Mouse (Mus musculus) heart, embryonic 11.5 days (tissue): ENCODE measurements at regions not wholly inside any gene's neighbourhood (a gene's known extent, or its start where the extent isn't known, plus 50 kb on each side); places are given as distances from the start of the nearest gene placed in this dataset.
A peak's percentile ranks its signal among the peaks of the same experiment; 100 is the strongest.

Experiments used
- ATAC-seq: fragments of 200-750 bp; cut with Nextera tagmentation; replicated peaks from 2 replicates; pipeline ENCODE4 v1.8.0; 2017; ENCODE audit warnings: moderate library complexity; ENCODE audit not compliant: insufficient number of reproducible peaks, low FRiP score, low TSS enrichment
- H3K27ac ChIP-seq: fragments of 300-500 bp; sonication (generic); 2 replicates; pipeline ENCODE4 v1.5.1; 2014; ENCODE audit warnings: mild to moderate bottlenecking, low read depth, low read length
- H3K27me3 ChIP-seq: fragments of 300-500 bp; sonication (generic); 2 replicates; pipeline ENCODE4 v1.6.1; 2014; ENCODE audit warnings: mild to moderate bottlenecking, low read length, mixed read lengths; ENCODE audit not compliant: control insufficient read depth, insufficient read depth
- H3K36me3 ChIP-seq: fragments of 300-500 bp; sonication (generic); 2 replicates; pipeline ENCODE4 v1.6.1; 2014; ENCODE audit warnings: mild to moderate bottlenecking, low read length, moderate library complexity, mixed read lengths; ENCODE audit not compliant: control insufficient read depth, insufficient read depth
- H3K4me1 ChIP-seq: fragments of 300-500 bp; sonication (generic); 2 replicates; pipeline ENCODE4 v1.6.1; 2014; ENCODE audit warnings: low read length; ENCODE audit not compliant: control insufficient read depth, insufficient read depth
- H3K4me2 ChIP-seq: fragments of 300-500 bp; sonication (generic); 2 replicates; pipeline ENCODE4 v1.6.1; 2014; ENCODE audit warnings: mild to moderate bottlenecking, moderate library complexity
- H3K4me3 ChIP-seq: fragments of 300-500 bp; sonication (generic); 2 replicates; pipeline ENCODE4 v1.5.1; 2014; ENCODE audit warnings: low read depth, low read length
- H3K9ac ChIP-seq: fragments of 300-500 bp; sonication (generic); 2 replicates; pipeline ENCODE4 v1.6.1; 2014; ENCODE audit warnings: mild to moderate bottlenecking, low read depth, low read length, moderate library complexity
- H3K9me3 ChIP-seq: fragments of 300-500 bp; sonication (generic); replicated peaks from 2 replicates; pipeline ENCODE4 v1.6.1; 2016; ENCODE audit warnings: low read length; ENCODE audit not compliant: control insufficient read depth
- WGBS: fragments of 180-500 bp; shearing (Covaris S2); extraction: QIAGEN DNeasy Blood & Tissue Kit; methylation state at CpG from one replicate; pipeline ENCODE4 v1.1.7; 2014; ENCODE audit not compliant: insufficient replicate concordance; 5-methylcytosine and 5-hydroxymethylcytosine counted together

DNA sequence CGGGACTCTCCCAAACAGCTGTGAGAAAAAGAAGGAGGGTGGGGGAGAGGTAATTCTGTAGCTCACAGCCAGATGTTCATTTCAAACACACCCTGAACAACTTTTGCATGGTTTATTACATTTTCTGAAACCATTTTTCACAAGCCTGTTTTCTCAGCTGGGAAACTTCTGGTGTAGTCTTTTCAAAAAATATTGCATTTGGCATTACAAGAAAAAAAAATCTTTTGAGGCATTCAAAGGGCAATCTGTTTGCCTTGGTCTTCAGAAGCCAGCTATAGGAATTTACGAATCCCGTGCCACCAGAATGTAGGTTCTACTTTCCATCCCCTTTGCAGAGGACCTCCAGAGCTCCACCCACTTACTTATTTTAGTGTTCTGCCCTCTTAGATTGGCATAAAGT, 681.7 kb downstream of the Gm826 start:
- no peaks in the 10 kb centered on the region for H3K36me3 ChIP-seq
- no peak overlapping the region for H3K27ac ChIP-seq
- no peaks in the 10 kb centered on the region for H3K27me3 ChIP-seq
- H3K4me2 ChIP-seq, result no peak overlapping the region
- H3K9me3 ChIP-seq, result no peaks in the 10 kb centered on the region
- no peaks in the 10 kb centered on the region for H3K4me1 ChIP-seq
- no peak for ATAC-seq
- no peak overlapping the region for H3K4me3 ChIP-seq
- no peak overlapping the region for H3K9ac ChIP-seq
- WGBS, result 78% methylated on average over 3 of the region's 3 CpGs

DNA sequence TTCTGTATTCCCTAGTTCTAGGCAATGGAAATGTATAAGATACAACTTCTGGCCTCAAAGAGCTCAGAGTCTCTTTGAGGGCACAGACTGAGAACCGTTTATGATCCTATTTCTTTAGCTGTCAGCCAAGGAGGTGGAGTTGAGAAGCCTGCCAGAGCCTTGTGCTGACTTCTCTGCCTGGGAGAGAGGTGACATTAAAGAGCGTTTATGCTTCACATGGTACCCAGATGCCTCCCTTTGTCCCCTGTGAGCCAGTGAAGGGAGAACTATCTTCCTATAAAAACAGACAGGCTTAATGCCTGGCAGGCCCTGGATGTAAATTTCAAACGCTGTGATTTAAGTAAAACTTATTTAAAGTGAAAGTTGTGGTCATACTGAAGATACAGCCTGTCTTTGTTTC, 657.1 kb downstream of the Gm826 start:
- no peak for ATAC-seq
- H3K27me3 ChIP-seq, result no peaks in the 10 kb centered on the region
- no peak overlapping the region for H3K4me3 ChIP-seq
- no peak overlapping the region for H3K9ac ChIP-seq
- no peak overlapping the region for H3K4me2 ChIP-seq
- H3K4me1 ChIP-seq, result no peaks in the 10 kb centered on the region
- WGBS, result 31% methylated on average over 3 of the region's 3 CpGs
- H3K9me3 ChIP-seq, result no peaks in the 10 kb centered on the region
- no peak overlapping the region for H3K27ac ChIP-seq
- no peaks in the 10 kb centered on the region for H3K36me3 ChIP-seq

GRCm38 (mm10) chr2:159680641-159681040, 653.3 kb downstream of the Gm826 start:
- no peak for ATAC-seq
- no peak overlapping the region for H3K9ac ChIP-seq
- H3K4me1 ChIP-seq, result no peaks in the 10 kb centered on the region
- H3K9me3 ChIP-seq, result no peaks in the 10 kb centered on the region
- H3K4me3 ChIP-seq, result no peak overlapping the region
- H3K4me2 ChIP-seq, result no peak overlapping the region
- no peak overlapping the region for H3K27ac ChIP-seq
- whole genome bisulfite sequencing, result 85% methylated on average over 1 of the region's 1 CpGs
- no peaks in the 10 kb centered on the region for H3K36me3 ChIP-seq
- H3K27me3 ChIP-seq, result no peaks in the 10 kb centered on the region

DNA sequence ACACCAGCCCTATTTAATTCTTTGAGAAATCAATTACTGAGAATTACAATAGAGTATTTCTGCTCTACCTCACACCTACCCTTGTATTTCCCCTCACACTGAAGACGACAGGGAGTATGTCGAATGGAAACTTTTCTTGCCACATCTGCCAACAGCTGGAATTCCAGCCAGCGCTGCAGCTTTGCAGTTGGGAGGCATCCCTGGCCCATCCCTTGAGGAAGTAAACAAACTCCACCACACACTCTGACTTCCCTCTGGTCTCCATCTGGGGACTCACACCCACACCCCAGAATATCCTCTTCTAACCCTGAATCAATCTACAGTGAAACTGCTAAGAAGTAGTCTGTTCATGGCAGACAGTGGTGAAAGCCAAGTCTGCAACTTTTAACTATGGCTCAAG, 630.9 kb downstream of the Gm826 start:
- H3K4me1 ChIP-seq, result no peaks in the 10 kb centered on the region
- peaks cover 4% of the 10 kb centered on the region; the same call in 1 of the 2 replicates for H3K9me3 ChIP-seq
- no peak for ATAC-seq

DNA sequence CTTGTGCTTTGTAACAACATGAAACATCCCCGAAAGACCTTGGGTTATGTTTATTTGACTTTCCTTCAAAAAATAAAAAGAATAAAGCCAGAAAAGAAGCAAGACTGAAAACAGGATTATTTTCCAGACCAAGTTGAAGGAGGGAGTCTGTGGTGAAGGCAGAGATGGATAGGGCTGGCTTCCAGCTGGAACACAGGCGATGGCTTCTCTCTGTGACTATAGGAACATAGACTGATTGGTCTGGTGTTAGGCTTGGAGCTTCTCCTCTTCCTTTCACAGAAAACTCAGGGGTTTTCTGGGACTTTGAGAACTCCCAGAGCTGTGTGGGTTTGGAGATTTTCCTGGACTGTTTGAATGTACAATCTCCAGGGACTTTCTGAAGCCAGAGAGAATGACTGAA, 625.8 kb downstream of the Gm826 start:
- H3K9ac ChIP-seq, result no peak overlapping the region
- H3K4me3 ChIP-seq, result no peak overlapping the region
- no peaks in the 10 kb centered on the region for H3K4me1 ChIP-seq
- no peak overlapping the region for H3K27ac ChIP-seq
- no peak for ATAC-seq
- WGBS, result 73% methylated on average over 2 of the region's 2 CpGs
- H3K9me3 ChIP-seq, result no peaks in the 10 kb centered on the region
- H3K27me3 ChIP-seq, result no peaks in the 10 kb centered on the region
- no peaks in the 10 kb centered on the region for H3K36me3 ChIP-seq
- no peak overlapping the region for H3K4me2 ChIP-seq

More for the DNA sequence above, 630.9 kb downstream of the Gm826 start:
- Histone ChIP-seq H3K4me2 (no peak overlapping the region), H3K27me3 (no peaks in the 10 kb centered on the region), H3K36me3 (no peaks in the 10 kb centered on the region), H3K9ac (no peak overlapping the region), H3K27ac (no peak overlapping the region), H3K4me3 (no peak overlapping the region)
- WGBS, result 61% methylated on average over 3 of the region's 3 CpGs

DNA sequence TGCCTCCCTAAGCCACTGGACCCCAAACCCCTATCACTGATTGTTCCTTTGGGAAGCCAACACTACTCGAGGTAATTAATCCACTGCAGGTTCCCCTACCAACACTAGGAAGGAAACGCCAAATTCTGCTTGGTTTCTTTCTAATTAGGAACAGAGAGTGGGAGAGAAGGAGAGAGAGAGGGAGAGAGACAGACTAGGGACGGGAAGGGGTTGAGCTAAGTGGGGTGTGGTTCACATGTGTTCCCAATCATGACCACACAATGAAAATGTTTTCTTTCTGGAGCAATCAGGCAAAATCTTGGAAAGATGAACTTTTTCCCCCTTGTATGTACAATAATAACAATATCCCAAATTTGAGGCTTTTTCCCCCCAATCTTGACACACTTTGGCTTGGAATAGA, 619.3 kb downstream of the Gm826 start:
- Histone ChIP-seq H3K9me3 (no peaks in the 10 kb centered on the region), H3K4me3 (no peak overlapping the region), H3K4me1 (no peaks in the 10 kb centered on the region), H3K36me3 (no peaks in the 10 kb centered on the region), H3K27me3 (no peaks in the 10 kb centered on the region), H3K27ac (no peak overlapping the region), H3K9ac (no peak overlapping the region), H3K4me2 (no peak overlapping the region)
- no peak for ATAC-seq
- WGBS, result 57% methylated on average over 3 of the region's 3 CpGs

- no peak overlapping the region for H3K4me2 ChIP-seq
- H3K36me3 ChIP-seq, result no peaks in the 10 kb centered on the region
- no peak overlapping the region for H3K27ac ChIP-seq
- no peak overlapping the region for H3K9ac ChIP-seq
- H3K27me3 ChIP-seq, result no peaks in the 10 kb centered on the region
- no peak for ATAC-seq
- no peaks in the 10 kb centered on the region for H3K9me3 ChIP-seq
- 63% methylated on average over 2 of the region's 2 CpGs for WGBS
- H3K4me3 ChIP-seq, result no peak overlapping the region
- H3K4me1 ChIP-seq, result no peaks in the 10 kb centered on the region
These were observed 615.2 kb downstream of the Gm826 start for GRCm38 (mm10) chr2:159718738-159719137.

DNA sequence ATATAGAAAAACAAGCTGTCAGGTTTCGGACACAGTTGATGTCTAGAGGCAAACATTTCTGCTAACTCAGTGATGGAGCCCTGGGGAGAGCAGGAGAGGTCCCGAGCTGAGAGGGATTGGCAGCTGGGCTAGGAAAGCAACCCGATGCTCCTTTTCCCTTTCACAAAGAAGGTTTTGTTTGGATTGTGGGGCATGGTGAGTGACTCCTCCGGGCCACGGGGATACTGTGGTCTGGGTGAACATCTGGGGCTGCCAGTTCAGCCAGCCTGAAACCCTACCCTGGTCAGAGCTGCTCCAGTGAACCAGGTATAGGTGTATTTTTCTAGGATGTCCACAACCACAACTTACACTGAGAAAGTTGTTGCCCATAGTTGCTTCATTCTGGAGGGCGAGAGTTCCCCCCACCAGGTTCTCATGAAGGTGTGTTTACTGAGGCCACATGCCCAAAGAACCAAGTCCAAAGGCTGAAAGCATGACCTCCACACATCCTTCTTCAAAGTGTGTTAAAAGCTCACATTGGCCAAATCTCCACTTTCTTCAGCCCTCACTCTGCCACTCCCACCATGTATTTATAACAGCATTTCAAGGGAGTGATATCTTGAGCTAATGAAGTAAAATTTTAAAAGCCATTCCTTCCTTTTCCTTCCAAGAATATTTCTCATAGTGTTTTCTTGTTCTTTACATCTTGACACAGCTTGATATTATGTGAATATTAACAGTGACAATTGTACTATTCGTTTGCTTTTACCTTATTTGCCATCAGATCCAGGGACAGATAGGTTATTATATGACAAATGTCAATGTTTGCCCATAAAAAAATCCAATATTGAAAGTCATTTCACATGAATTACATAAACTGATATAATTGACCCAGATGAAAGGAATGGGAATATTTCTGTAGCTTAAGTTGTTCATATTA, 608.5 kb downstream of the Gm826 start:
- no peaks in the 10 kb centered on the region for H3K36me3 ChIP-seq
- H3K27me3 ChIP-seq, result no peaks in the 10 kb centered on the region
- H3K4me1 ChIP-seq, result peaks cover 7% of the 10 kb centered on the region; the same call in 1 of the 2 replicates
- WGBS, result 48% methylated on average over 7 of the region's 7 CpGs
- no peak overlapping the region for H3K4me2 ChIP-seq
- H3K9me3 ChIP-seq, result no peaks in the 10 kb centered on the region
- no peak for ATAC-seq
- no peak overlapping the region for H3K9ac ChIP-seq
- H3K4me3 ChIP-seq, result no peak overlapping the region
- H3K27ac ChIP-seq, result no peak overlapping the region

DNA sequence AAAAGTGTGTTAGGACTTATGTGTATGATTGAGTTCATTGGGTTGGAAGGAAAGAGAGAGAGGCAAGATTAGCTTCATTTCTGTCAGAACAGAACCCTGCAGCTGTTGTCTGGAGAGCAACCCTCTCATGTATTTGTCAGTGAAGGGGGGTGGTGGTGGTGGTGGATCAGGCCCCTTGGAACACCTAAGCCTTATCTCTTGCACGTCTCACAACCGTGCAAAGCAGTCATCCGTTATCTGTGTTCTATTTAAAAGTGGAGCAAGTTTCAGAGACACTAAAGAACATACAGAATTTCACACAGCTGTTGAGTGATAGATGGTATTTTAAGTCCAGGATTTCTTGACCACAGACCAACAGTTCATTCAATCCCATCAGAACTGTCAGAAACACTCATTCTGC, 604.7 kb downstream of the Gm826 start:
- H3K27me3 ChIP-seq, result no peaks in the 10 kb centered on the region
- no peak overlapping the region for H3K4me3 ChIP-seq
- H3K4me2 ChIP-seq, result no peak overlapping the region
- ATAC-seq, result peak; percentile 63
- no peaks in the 10 kb centered on the region for H3K36me3 ChIP-seq
- WGBS, result 26% methylated on average over 3 of the region's 3 CpGs
- peaks cover 14% of the 10 kb centered on the region; the same call in 1 of the 2 replicates for H3K4me1 ChIP-seq
- H3K9me3 ChIP-seq, result no peaks in the 10 kb centered on the region
- no peak overlapping the region for H3K9ac ChIP-seq
- no peak overlapping the region for H3K27ac ChIP-seq
